In genomic region chr4:109677221-109677620, GRCm38 (mm10) we compare ENCODE assay signal across 8 mouse cellular contexts. TPM values are rescaled to one million over a fixed set of nuclear protein-coding genes. Genes with fewer than 3 reads are reported as not detected.
A peak's percentile ranks its signal among the peaks of the same experiment; 100 is the strongest.
DNase-seq lines count a peak whose midpoint lies in the region; ATAC-seq and TF ChIP-seq lines count a peak whose summit lies in the region.

No protein-coding gene starts in this region.

- H3K4me2 ChIP-seq in hindbrain, embryonic 15.5 days: peak overlapping the region; percentile 66
- peak overlapping the region; percentile 80 for H3K4me2 ChIP-seq in midbrain, embryonic 16.5 days (ENCODE audit: low read length)

- no peaks in the 10 kb centered on the region for H3K9me3 ChIP-seq in embryonic facial prominence, embryonic 10.5 days
- no peaks in the 10 kb centered on the region for H3K9me3 ChIP-seq in hindbrain, embryonic 15.5 days
- H3K9me3 ChIP-seq in midbrain, embryonic 16.5 days (replicated peaks; ENCODE audit: control insufficient read depth, low read length, poor library complexity, severe bottlenecking): no peaks in the 10 kb centered on the region

- ATAC-seq in hindbrain, embryonic 15.5 days (ENCODE audit: low FRiP score, low read depth): peak; percentile 12; the same call in 1 of the 2 replicates
- peak; percentile 33 for ATAC-seq in midbrain, embryonic 16.5 days

- H3K27ac ChIP-seq in layer of hippocampus, adult 2 months: peak overlapping the region; percentile 97
- H3K27ac ChIP-seq in embryonic facial prominence, embryonic 10.5 days (replicated peaks): peak overlapping the region; percentile 93
- H3K27ac ChIP-seq in hindbrain, embryonic 15.5 days (replicated peaks): peak overlapping the region; percentile 95
- peak overlapping the region; percentile 95 for H3K27ac ChIP-seq in midbrain, embryonic 16.5 days (ENCODE audit: low read length)

- H3K9ac ChIP-seq in hindbrain, embryonic 15.5 days: peak overlapping the region; percentile 79
- H3K9ac ChIP-seq in midbrain, embryonic 16.5 days (ENCODE audit: low read depth, low read length): peak overlapping the region; percentile 91

- H3K36me3 ChIP-seq in embryonic facial prominence, embryonic 10.5 days (replicated peaks): no peaks in the 10 kb centered on the region
- no peaks in the 10 kb centered on the region for H3K36me3 ChIP-seq in hindbrain, embryonic 15.5 days
- no peaks in the 10 kb centered on the region for H3K36me3 ChIP-seq in midbrain, embryonic 16.5 days (ENCODE audit: control insufficient read depth, insufficient read depth, low read length)

- no peaks in the 10 kb centered on the region for H3K27me3 ChIP-seq in embryonic facial prominence, embryonic 10.5 days (replicated peaks; ENCODE audit: low read depth, poor library complexity, severe bottlenecking)
- 0 out of 2 replicates have a peak, but pooled peaks cover 3% of the 10 kb centered on the region for H3K27me3 ChIP-seq in hindbrain, embryonic 15.5 days
- no peaks in the 10 kb centered on the region for H3K27me3 ChIP-seq in midbrain, embryonic 16.5 days (ENCODE audit: control insufficient read depth, insufficient read depth, low read depth, low read length)

- no peak for TF ChIP-seq CTCF in layer of hippocampus, adult 2 months (conservative IDR thresholded peaks at IDR 0.05)

- no peak for DNase-seq in layer of hippocampus, adult 2 months (ENCODE audit: low spot score in 2 of 2)
- no peak for DNase-seq in layer of hippocampus, postnatal 25 days (ENCODE audit: extremely low spot score in 1 of 2, low spot score in 1 of 2)
- no peak for DNase-seq in embryonic facial prominence, embryonic 10.5 days (ENCODE audit: low spot score)
- DNase-seq in urinary bladder, adult 18-20 months (ENCODE audit: low spot score in 2 of 2): no peak
- DNase-seq in gastrocnemius, postnatal 4 days (ENCODE audit: low spot score in 2 of 2): no peak
- no peak for DNase-seq in B cell, adult 2 months

- H3K4me1 ChIP-seq in embryonic facial prominence, embryonic 10.5 days: peaks cover 14% of the 10 kb centered on the region
- H3K4me1 ChIP-seq in hindbrain, embryonic 15.5 days (replicated peaks): peaks cover 16% of the 10 kb centered on the region
- H3K4me1 ChIP-seq in midbrain, embryonic 16.5 days (ENCODE audit: control insufficient read depth, insufficient read depth, low read length): peaks cover 11% of the 10 kb centered on the region

- WGBS in embryonic facial prominence, embryonic 10.5 days: 2% methylated on average over 3 of the region's 3 CpGs
- 0% methylated on average over 3 of the region's 3 CpGs for WGBS in hindbrain, embryonic 15.5 days
- WGBS in midbrain, embryonic 16.5 days: 0% methylated on average over 3 of the region's 3 CpGs

- H3K4me3 ChIP-seq in layer of hippocampus, adult 2 months: peak overlapping the region; percentile 87
- peak overlapping the region; percentile 94 for H3K4me3 ChIP-seq in embryonic facial prominence, embryonic 10.5 days
- H3K4me3 ChIP-seq in hindbrain, embryonic 15.5 days: peak overlapping the region; percentile 80
- peak overlapping the region; percentile 91 for H3K4me3 ChIP-seq in midbrain, embryonic 16.5 days (ENCODE audit: low read depth, low read length)

RNA-seq across cellular contexts. Expression of gene Faf1, which starts 0.8 kb away (rescaled TPM):
- total RNA-seq in layer of hippocampus, adult 2 months (2021): 10 to 100 TPM; 26.8 to 27.6 TPM
- 10 to 100 TPM; 24.0 to 26.8 TPM for total RNA-seq in layer of hippocampus, postnatal 25 days (2021)
- polyA plus RNA-seq in embryonic facial prominence, embryonic 10.5 days (2016; fragmentation: Nextera tagmentation; extraction: Ambion mirVana): 27.4 and 29.7 TPM in 2 replicates
- 30.2 and 31.8 TPM in 2 replicates for polyA plus RNA-seq in hindbrain, embryonic 15.5 days (2015; fragmentation: Nextera tagmentation; extraction: Ambion mirVana)
- polyA plus RNA-seq in midbrain, embryonic 16.5 days (2015; fragmentation: Nextera tagmentation; extraction: Ambion mirVana): 29.9 and 32.0 TPM in 2 replicates
- total RNA-seq in gastrocnemius, postnatal 4 days (2021): 10 to 100 TPM; 26.7 to 26.8 TPM

RNA-seq across cellular contexts. Expression of gene Cdkn2c, which starts 10.2 kb away (rescaled TPM):
- 1 to 10 TPM; 3.0 to 4.0 TPM for total RNA-seq in layer of hippocampus, adult 2 months (2021)
- 1 to 10 TPM; 4.6 to 4.8 TPM for total RNA-seq in layer of hippocampus, postnatal 25 days (2021)
- polyA plus RNA-seq in embryonic facial prominence, embryonic 10.5 days (2016; fragmentation: Nextera tagmentation; extraction: Ambion mirVana): 1.3 and 2.0 TPM in 2 replicates
- polyA plus RNA-seq in hindbrain, embryonic 15.5 days (2015; fragmentation: Nextera tagmentation; extraction: Ambion mirVana): 3.9 and 4.7 TPM in 2 replicates
- polyA plus RNA-seq in midbrain, embryonic 16.5 days (2015; fragmentation: Nextera tagmentation; extraction: Ambion mirVana): 1.7 and 2.0 TPM in 2 replicates
- total RNA-seq in gastrocnemius, postnatal 4 days (2021): 10 to 100 TPM; 32.2 to 37.4 TPM

Comparison
In these comparisons a context has a peak if more than half of its experiments do, and no peak if none do; other contexts are left out.
1. RNA of gene Cdkn2c, which starts 10.2 kb away (total RNA-seq): 32.2 to 37.4 TPM in gastrocnemius, postnatal 4 days; 4.6 to 4.8 TPM in layer of hippocampus, postnatal 25 days and 3.0 to 4.0 TPM in layer of hippocampus, adult 2 months; every median in the first group is over 4 times any median in the second.
2. Peak in every context shown above with its lines, with median percentiles within 50 percentile points of each other: H3K27ac ChIP-seq and H3K4me3 ChIP-seq.